Mouse (Mus musculus) liver, adult 2 months (tissue): ENCODE data around the gene Pcolce2. TPM values are rescaled to one million over a fixed set of nuclear protein-coding genes. Genes with fewer than 3 reads are reported as not detected.

Source experiments
- DNase-seq: peaks from one replicate; pipeline ENCODE4 v3.0.0-alpha.2; 2011; ENCODE audit warnings: low read depth, low spot score; ENCODE audit errors: extremely low read depth
- H3K27ac ChIP-seq: fragments of 200-500 bp; replicated peaks from 2 replicates; pipeline ENCODE4 v1.5.1; 2012; ENCODE audit warnings: low read depth, mild to moderate bottlenecking, control low read depth, inconsistent platforms, low read length; ENCODE audit not compliant: insufficient read depth
- H3K27me3 ChIP-seq: fragments of 200-500 bp; 2 replicates; pipeline ENCODE4 v1.6.1; 2012; ENCODE audit warnings: mild to moderate bottlenecking, moderate library complexity, low read length, inconsistent platforms; ENCODE audit not compliant: control insufficient read depth, insufficient read depth
- H3K36me3 ChIP-seq: fragments of 200-500 bp; 2 replicates; pipeline ENCODE4 v1.6.1; 2012; ENCODE audit warnings: low read length, inconsistent platforms; ENCODE audit not compliant: control insufficient read depth, insufficient read depth
- H3K4me1 ChIP-seq: fragments of 200-500 bp; 2 replicates; pipeline ENCODE4 v1.6.1; 2011; ENCODE audit warnings: low read length; ENCODE audit not compliant: control insufficient read depth, insufficient read depth
- H3K4me3 ChIP-seq: fragments of 200-500 bp; 2 replicates; pipeline ENCODE4 v1.5.1; 2011; ENCODE audit warnings: low read depth, mild to moderate bottlenecking, control low read depth, low read length, moderate library complexity; ENCODE audit not compliant: insufficient read depth
- H3K79me2 ChIP-seq: fragments of 200-500 bp; 2 replicates; pipeline ENCODE4 v1.6.1; 2012; ENCODE audit warnings: inconsistent platforms, mild to moderate bottlenecking, low read length, moderate library complexity; ENCODE audit not compliant: control insufficient read depth, insufficient read depth
- H3K9ac ChIP-seq: fragments of 200-500 bp; 2 replicates; pipeline ENCODE4 v1.6.1; 2012; ENCODE audit warnings: low read depth, mild to moderate bottlenecking, control low read depth, inconsistent platforms, low read length
- CTCF ChIP-seq: fragments of 200-500 bp; IDR thresholded peaks from 2 replicates; pipeline ENCODE4 v1.5.1; 2011; ENCODE audit warnings: low read depth, low read length, control low read depth
- POLR2A ChIP-seq: fragments of 200-500 bp; IDR thresholded peaks from 2 replicates; pipeline ENCODE4 v1.6.1; 2011; ENCODE audit warnings: low read length, control low read depth; ENCODE audit not compliant: insufficient read depth; ENCODE audit errors: extremely low read depth
- WGBS: fragments of 180-500 bp; shearing (Covaris S2); methylation state at CpG from one replicate; pipeline ENCODE4 v1.1.7; 2018; 5-methylcytosine and 5-hydroxymethylcytosine counted together
- polyA plus RNA-seq: library from polyadenylated mRNA; depleted of rRNA; stranded (reverse); fragments of >200 nt; gene quantifications from 2 replicates; pipeline ENCODE4 v1.2.3, GENCODE M21; 2012; rRNA removed
- total RNA-seq: library from RNA; depleted of rRNA; stranded (reverse); fragments of >200 nt; gene quantifications from 2 replicates; pipeline ENCODE4 v1.2.3, GENCODE M21; 2014; rRNA removed

The Pcolce2 gene
- total and polyA plus RNA-seq, 2 experiments: 0.27 to 1.3 TPM

GRCm38 (mm10) chr9:95744845-95745613, 107.6 kb downstream of the Pcolce2 start:
- no peak overlapping the region for H3K27ac ChIP-seq
- no peak overlapping the region for H3K4me3 ChIP-seq
- H3K9ac ChIP-seq: no peak overlapping the region
- no peaks in the 10 kb centered on the region for H3K4me1 ChIP-seq
- WGBS: 50% methylated on average over 7 of the region's 7 CpGs
- H3K79me2 ChIP-seq: no peaks in the 10 kb centered on the region
- no peaks in the 10 kb centered on the region for H3K36me3 ChIP-seq
- TF ChIP-seq CTCF: no peak
- TF ChIP-seq POLR2A: no peak
- no peak for DNase-seq
- H3K27me3 ChIP-seq: peaks cover 7% of the 10 kb centered on the region

GRCm38 (mm10) chr9:95747298-95747697, 109.9 kb downstream of the Pcolce2 start:
- Histone ChIP-seq H3K9ac (no peak overlapping the region), H3K79me2 (no peaks in the 10 kb centered on the region), H3K36me3 (no peaks in the 10 kb centered on the region), H3K4me3 (no peak overlapping the region), H3K4me1 (no peaks in the 10 kb centered on the region), H3K27ac (no peak overlapping the region), H3K27me3 (peaks cover 7% of the 10 kb centered on the region)
- TF ChIP-seq POLR2A: no peak
- no peak for TF ChIP-seq CTCF
- 78% methylated on average over 5 of the region's 5 CpGs for WGBS
- no peak for DNase-seq

Other genes starting within 250 kb of the Pcolce2 start
- 0.83 and 2.1 TPM in 2 replicates for gene Chst2, start 230.9 kb upstream of the Pcolce2 start, total RNA-seq
- gene Chst2, start 230.9 kb upstream of the Pcolce2 start, polyA plus RNA-seq: 0.36 and 0.48 TPM in 2 replicates
- gene U2surp, start 125.6 kb upstream of the Pcolce2 start, total RNA-seq: 18.1 and 21.8 TPM in 2 replicates
- 1.5 and 1.7 TPM in 2 replicates for gene U2surp, start 125.6 kb upstream of the Pcolce2 start, polyA plus RNA-seq
- 56.1 and 56.8 TPM in 2 replicates for gene Paqr9, start 77.9 kb upstream of the Pcolce2 start, total RNA-seq
- 107 and 154 TPM in 2 replicates for gene Paqr9, start 77.9 kb upstream of the Pcolce2 start, polyA plus RNA-seq
- gene Trpc1, start 112.8 kb downstream of the Pcolce2 start, total RNA-seq: 0.74 TPM in 2 replicates
- 0.05 and 0.16 TPM in 2 replicates for gene Trpc1, start 112.8 kb downstream of the Pcolce2 start, polyA plus RNA-seq
- 0.47 and 2.2 TPM in 2 replicates for gene Pls1, start 207.7 kb downstream of the Pcolce2 start, total RNA-seq
- gene Pls1, start 207.7 kb downstream of the Pcolce2 start, polyA plus RNA-seq: 0.44 and 0.56 TPM in 2 replicates
- gene Atr, start 220.0 kb downstream of the Pcolce2 start, total RNA-seq: 9.8 and 12.4 TPM in 2 replicates
- 0.75 and 1.1 TPM in 2 replicates for gene Atr, start 220.0 kb downstream of the Pcolce2 start, polyA plus RNA-seq